Mouse (Mus musculus): Measurements from ENCODE around the gene Gpd2. TPM values are rescaled to one million over a fixed set of nuclear protein-coding genes. Genes with fewer than 3 reads are reported as not detected.

Gene Gpd2
- total RNA-seq, 2 experiments from 2014 or later: 193 to 197 TPM

GRCm38 (mm10) chr2:57250113-57250512 is 12.7 kb downstream of the Gpd2 start:
- DNase-seq: no peak

DNA sequence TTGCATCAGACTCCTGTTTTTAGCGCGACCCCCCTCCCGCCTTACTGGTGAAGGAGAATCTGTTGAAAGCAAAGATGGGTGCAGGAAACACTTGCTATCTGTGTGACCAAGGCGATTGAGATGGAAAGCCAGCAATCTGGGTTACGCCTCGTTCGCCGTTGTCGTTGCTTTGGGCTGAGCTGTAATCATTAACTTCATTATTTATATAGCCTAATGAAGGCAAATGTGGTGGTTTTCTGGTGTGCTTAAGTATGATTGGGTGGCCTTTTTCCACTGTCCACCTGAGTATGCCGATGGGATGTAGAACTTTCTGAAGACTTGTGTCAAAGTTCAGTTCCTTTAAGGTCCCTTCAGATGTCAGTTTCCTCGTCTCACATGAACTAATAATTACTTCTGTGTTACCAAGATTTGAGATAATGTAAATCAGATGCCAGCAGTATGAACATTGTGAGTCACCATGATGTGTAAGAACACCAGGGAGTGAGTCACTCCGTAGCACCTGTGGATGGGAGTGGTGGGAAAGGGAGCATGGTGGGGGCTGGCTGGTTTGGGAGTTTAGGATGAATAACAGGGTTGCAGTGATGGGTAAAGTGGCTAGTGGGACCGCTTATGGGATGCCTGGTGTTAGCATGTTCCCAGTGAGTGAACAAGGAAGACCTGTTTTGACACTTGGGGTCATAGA is 14.3 kb downstream of the Gpd2 start:
- DNase-seq: no peak

GRCm38 (mm10) chr2:57252542-57253301 is 15.3 kb downstream of the Gpd2 start:
- DNase-seq: no peak

- DNase-seq: no peak
These were observed 16.8 kb downstream of the Gpd2 start for GRCm38 (mm10) chr2:57254267-57254666.

- DNase-seq: no peak
These were observed 17.8 kb downstream of the Gpd2 start for GRCm38 (mm10) chr2:57255153-57255670.

GRCm38 (mm10) chr2:57255836-57256235 is 18.4 kb downstream of the Gpd2 start:
- DNase-seq: no peak

DNA sequence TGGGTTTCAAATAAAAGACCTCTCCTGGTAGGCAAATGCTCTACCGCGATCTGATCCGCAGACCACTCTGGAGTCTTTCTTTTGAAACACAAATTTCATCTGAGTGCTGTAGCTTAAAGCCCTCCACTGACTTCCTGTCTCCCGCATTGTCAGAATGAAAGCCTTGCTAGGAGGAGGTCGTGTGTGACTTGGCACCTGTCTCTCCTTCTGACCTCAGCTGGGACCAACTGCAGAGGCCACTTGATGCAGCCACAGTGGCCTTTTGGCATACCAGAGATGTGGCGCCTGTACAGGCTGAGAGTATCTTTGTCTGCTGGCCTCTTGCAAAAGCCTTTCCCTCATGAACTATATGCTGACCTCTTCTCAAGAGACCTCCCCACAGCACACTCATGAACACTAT is 19.0 kb downstream of the Gpd2 start:
- DNase-seq: peak; percentile 46

- DNase-seq: no peak
These were observed 24.0 kb downstream of the Gpd2 start for GRCm38 (mm10) chr2:57261286-57262077.

DNA sequence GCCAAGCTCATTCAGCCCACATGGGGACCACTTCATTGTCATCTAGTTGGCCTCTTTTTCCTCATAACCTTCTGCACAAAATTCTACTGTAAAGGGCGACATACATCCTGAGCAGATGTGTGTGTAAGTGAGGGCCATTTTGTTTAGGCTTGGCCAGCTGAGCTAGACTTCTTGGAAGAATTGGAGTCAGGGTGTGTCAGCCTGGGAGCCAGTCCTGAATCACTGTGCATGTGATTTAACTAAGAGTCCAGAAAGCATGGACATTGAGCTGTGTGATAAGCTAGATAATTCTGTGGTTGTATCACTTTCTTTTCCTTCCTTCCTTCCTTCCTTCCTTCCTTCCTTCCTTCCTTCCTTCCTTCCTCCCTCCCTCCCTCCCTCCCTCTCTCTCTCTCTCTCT is 26.0 kb downstream of the Gpd2 start:
- no peak for DNase-seq

GRCm38 (mm10) chr2:57264912-57265311 is 27.5 kb downstream of the Gpd2 start:
- DNase-seq: no peak

GRCm38 (mm10) chr2:57266679-57267393 is 29.4 kb downstream of the Gpd2 start:
- DNase-seq: no peak

DNA sequence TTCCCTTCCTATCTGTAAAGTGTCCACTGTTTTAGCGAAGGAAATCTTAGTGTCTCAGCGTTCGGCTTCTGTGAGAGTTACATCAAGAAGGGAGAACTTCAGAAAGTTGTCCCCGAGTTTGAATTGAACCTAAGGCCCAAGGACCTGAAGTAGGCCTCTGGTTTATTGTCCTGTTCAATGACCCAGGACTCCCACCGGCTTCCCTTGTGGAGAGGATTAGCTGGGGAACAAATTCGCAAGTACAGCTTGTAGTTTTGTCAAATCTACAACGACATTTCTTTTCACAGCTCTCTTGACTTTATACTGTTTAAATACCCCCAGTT is 29.9 kb downstream of the Gpd2 start:
- no peak for DNase-seq

- DNase-seq: no peak
These were observed 30.5 kb downstream of the Gpd2 start for GRCm38 (mm10) chr2:57267896-57268295.

- no peak for DNase-seq
These were observed 31.4 kb downstream of the Gpd2 start for GRCm38 (mm10) chr2:57268839-57269238.

DNA sequence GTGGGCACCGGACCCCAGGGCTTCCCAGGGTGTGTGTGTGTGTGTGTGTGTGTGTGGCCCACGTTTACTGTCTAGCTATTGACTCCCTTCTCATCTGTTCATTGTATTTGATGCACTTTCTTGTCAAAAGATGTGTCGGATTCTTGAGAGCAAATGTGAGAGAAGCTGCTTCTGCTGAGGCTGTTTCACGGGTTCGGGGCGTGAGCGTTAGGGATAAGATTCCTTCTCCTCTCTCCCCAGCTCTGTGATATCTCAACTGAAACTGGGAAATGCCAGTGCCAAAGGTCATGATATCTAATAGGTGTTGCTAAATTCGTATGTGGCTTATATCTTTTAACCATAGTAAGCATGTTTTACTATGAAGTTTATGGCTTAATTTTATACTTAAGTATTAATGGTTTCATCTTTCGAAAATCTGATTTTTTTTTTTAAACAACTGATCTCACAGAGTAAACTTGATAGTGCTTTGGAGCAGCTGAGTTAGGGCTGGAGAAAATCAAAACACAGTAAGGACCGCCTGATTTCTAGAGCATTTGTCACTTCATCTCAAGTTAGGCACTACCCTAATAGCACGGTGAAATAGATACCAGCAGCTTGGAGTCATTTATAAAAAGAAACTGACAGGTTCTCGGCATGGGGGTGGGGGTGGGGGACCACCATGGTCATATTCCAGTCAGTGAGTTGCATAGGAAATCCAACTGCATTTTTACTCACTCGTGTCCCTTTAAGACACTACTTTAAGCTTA is 32.4 kb downstream of the Gpd2 start:
- DNase-seq: no peak

DNA sequence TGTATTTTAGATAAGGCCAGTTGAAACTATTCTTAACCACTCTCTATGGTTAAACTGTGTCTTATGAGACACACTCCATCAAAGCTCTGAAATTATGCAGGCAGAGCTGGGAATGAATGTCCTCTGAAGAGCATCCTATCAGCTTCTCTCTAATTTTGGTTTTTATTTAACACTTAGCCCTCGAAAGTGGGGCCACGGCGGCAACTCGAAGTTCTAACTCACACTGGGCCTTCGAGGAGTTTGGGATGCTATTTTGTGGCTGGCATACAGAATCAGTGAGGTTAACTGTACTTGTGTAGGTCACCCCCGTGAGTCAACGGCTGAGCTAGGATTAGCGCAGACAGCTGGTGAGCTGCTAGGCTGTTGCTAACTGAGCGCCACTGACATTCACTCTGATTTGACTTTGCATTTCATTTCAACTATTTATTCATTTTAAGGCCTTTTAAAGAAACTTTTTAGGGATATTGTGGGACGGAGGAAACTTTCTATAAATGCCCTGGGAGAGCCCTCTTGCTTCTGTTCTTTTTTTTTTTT is 42.8 kb downstream of the Gpd2 start:
- DNase-seq: no peak

DNA sequence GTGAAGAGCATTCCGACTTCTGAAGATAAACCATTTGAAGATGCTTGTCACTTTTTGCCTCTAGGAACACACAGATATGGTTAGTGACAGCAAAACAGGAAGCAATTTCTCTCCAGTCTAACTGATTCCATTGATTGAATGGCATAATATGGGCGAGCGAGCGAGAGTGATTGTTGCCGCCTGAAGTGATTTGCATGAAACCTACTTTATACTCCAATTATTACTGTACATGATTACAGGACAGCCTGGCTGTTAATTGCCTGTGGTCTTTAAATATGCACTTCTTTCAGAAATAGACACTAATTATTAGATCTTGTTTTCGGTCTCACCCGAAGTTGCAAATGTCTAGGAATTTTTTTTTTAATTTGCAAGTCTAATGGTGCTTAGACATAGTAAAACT is 46.4 kb downstream of the Gpd2 start:
- no peak for DNase-seq

- no peak for DNase-seq
These were observed 47.8 kb downstream of the Gpd2 start for GRCm38 (mm10) chr2:57285197-57285596.

DNA sequence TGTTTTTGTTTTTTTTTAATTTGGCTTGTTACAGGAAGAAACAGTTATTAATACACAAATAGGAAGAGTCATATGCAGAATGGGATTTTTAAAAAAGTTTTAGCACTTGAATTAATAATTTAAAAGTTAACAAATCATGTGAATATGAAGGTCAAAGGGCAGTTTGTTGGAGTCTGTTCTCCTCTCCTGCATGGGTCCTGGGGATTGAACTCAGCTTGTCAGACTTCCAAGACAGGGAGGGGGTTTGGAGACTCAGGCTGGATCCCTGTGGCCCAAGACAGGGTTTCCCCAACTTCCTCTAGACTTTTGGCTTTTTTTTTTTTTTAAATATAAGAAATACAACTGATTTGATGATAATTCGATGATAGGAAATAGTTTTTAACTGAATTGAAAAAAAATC is 50.6 kb downstream of the Gpd2 start:
- DNase-seq: no peak

DNA sequence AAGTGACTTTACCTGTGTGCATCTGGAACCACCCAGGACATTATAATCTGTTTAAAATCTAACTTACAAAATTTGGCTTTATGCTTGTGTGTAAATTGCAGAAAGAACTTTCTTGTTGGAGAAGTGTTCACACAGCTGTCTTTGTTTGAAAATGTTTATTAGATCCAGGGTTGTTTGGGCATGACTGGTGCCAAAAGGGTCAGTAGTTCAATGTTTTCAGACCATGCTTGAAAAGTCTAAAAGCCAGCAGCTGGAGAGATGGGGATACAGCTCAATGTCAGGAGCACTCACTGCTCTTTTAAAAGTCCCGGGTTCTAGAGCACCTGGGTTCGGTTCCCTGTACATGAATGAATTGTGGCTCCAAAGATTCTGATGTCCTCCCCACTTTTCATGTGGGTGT is 56.1 kb downstream of the Gpd2 start:
- no peak for DNase-seq

GRCm38 (mm10) chr2:57296069-57296468 is 58.6 kb downstream of the Gpd2 start:
- no peak for DNase-seq

All from gastrocnemius, postnatal 25 days (tissue).